Mouse (Mus musculus) kidney, adult 2 months (tissue): ENCODE data around the gene Tex48.

Source experiments
- CTCF ChIP-seq: fragments of 200-500 bp; conservative IDR thresholded peaks from 2 replicates; pipeline ENCODE4 v1.5.1; 2011; ENCODE audit warnings: low read depth, mild to moderate bottlenecking, control low read depth, low read length, moderate library complexity, mixed read lengths; ENCODE audit not compliant: insufficient read depth, insufficient read length
- POLR2A ChIP-seq: fragments of 200-500 bp; IDR thresholded peaks from one replicate; pipeline ENCODE4 v1.6.1; 2011; ENCODE audit warnings: low read depth, low read length, control low read depth

GRCm38 (mm10) chr4:63580078-63580477 is 42.1 kb downstream of the Tex48 start:
- TF ChIP-seq CTCF (no peak), POLR2A (no peak)
